Mouse (Mus musculus) cerebellum, adult (tissue): ENCODE results near the gene Rab26.

Source experiments
- ATAC-seq: cut with Nextera tagmentation; 2 replicates; pipeline ENCODE4 v1.9.2; 2017; ENCODE audit warnings: mild to moderate bottlenecking, moderate library complexity, mixed read lengths; ENCODE audit not compliant: insufficient number of reproducible peaks, low FRiP score, low TSS enrichment

Rab26 gene

GRCm38 (mm10) chr17:24481027-24481815 lies 52.8 kb downstream of the Rab26 start:
- no peak for ATAC-seq

- no peak for ATAC-seq
Observed at GRCm38 (mm10) chr17:24480201-24480826, 53.7 kb downstream of the Rab26 start.

GRCm38 (mm10) chr17:24479431-24479830 lies 54.6 kb downstream of the Rab26 start:
- no peak for ATAC-seq

GRCm38 (mm10) chr17:24478663-24479380 lies 55.2 kb downstream of the Rab26 start, which contains the start of gene Mlst8:
TSS of gene Mlst8 (minus strand) at chr17:24479078.
- ATAC-seq = peak; percentile 84

GRCm38 (mm10) chr17:24477985-24478600 lies 55.9 kb downstream of the Rab26 start:
- peak; percentile 9; the same call in 1 of the 2 replicates for ATAC-seq
